Comparison of ENCODE assay signal across 19 mouse cellular contexts in genomic region chr11:20552059-20552458, GRCm38 (mm10).
"Had no signal": no experiment of that assay in that cellular context is flagged by ENCODE, and none has a peak within 500 bp of the region (broad histone marks: within the 10 kb centered on the region; RNA-seq: fewer than 3 reads in every experiment).

No protein-coding gene starts in this region.

- H3K9me3 ChIP-seq: lung, embryonic 15.5 days; megakaryocyte, embryonic 14.5 days; midbrain, embryonic 13.5 days; midbrain, embryonic 15.5 days; neural tube, embryonic 12.5 days had no signal

- H3K9ac ChIP-seq: liver, postnatal 0 days; lung, embryonic 15.5 days; midbrain, embryonic 13.5 days; midbrain, embryonic 15.5 days; neural tube, embryonic 12.5 days had no signal

- H3K4me3 ChIP-seq: lung, embryonic 15.5 days; megakaryocyte, embryonic 14.5 days; midbrain, embryonic 13.5 days; midbrain, embryonic 15.5 days; neural tube, embryonic 12.5 days had no signal

- H3K4me1 ChIP-seq: midbrain, embryonic 13.5 days; midbrain, embryonic 15.5 days had no signal

- H3K27me3 ChIP-seq: lung, embryonic 15.5 days; megakaryocyte, embryonic 14.5 days; midbrain, embryonic 13.5 days; midbrain, embryonic 15.5 days; neural tube, embryonic 12.5 days had no signal

- H3K27ac ChIP-seq: lung, embryonic 15.5 days; macrophage; midbrain, embryonic 13.5 days; midbrain, embryonic 15.5 days; neural tube, embryonic 12.5 days had no signal

- H3K36me3 ChIP-seq: lung, embryonic 15.5 days; midbrain, embryonic 13.5 days; midbrain, embryonic 15.5 days; neural tube, embryonic 12.5 days had no signal

- DNase-seq: liver, postnatal 0 days; lung, adult 2 months; lung, postnatal 14 days; lung, postnatal 36 days; retina, postnatal 1 day; right cerebral cortex, adult 18-20 months; right cerebral cortex, postnatal 25 days; right cerebral cortex, postnatal 4 days; spleen, adult 18-20 months; thymus, adult 18-20 months; thymus, postnatal 14 days; thymus, postnatal 4 days had no signal

- H3K4me2 ChIP-seq: lung, embryonic 15.5 days; midbrain, embryonic 11.5 days; midbrain, embryonic 13.5 days; midbrain, embryonic 15.5 days; neural tube, embryonic 12.5 days had no signal
